Mouse (Mus musculus) right cerebral cortex, postnatal 36 days (tissue): ENCODE measurements around the gene Hivep3.

ENCODE experiments used
- DNase-seq, 2 experiments: peaks; one replicate each; pipeline ENCODE4 v3.0.0; 2022; ENCODE audit warnings: low spot score in 2 of 2, mixed read lengths in 1 of 2

The Hivep3 gene

DNA sequence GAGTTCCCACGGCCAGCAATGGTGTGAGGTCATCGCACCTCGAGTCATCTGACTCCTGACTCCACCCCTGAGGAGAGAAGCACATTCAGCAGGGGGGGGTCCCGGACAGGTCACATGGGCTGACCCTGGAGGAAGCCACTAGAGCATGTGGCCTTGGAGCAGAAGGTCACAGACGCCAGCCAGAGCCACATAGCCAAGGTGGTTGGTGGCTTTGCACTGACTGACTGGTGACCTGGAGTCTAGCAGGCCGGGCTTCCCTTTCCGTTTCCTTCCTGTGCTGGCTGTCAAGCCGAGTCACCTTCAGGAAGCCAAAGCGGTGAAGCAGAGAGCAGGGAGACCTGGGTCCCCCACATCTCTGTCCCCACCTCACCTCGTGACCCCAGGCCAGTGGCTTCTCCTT is 278.2 kb downstream of the Hivep3 start:
- no peak for DNase-seq

DNA sequence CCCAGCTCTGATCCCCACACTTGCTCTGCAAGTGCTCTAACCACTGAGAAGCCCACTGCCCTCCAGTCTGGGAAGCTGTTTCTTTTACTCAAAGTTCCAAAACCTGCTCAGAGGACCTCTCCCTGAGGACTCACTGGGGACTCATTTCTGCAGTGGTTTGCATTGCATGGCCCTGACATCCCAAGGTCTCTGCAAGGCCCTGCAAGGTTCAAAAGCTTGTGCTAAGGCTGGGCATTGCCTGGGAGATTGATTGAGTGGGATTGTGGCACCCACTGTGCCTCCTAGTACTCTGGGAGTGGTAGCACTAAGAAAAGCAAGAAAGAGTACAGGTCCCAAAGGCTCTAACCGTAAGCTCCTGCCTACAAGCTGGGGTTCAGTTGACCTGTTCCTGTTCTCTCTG is 279.3 kb downstream of the Hivep3 start:
- no peak for DNase-seq

DNA sequence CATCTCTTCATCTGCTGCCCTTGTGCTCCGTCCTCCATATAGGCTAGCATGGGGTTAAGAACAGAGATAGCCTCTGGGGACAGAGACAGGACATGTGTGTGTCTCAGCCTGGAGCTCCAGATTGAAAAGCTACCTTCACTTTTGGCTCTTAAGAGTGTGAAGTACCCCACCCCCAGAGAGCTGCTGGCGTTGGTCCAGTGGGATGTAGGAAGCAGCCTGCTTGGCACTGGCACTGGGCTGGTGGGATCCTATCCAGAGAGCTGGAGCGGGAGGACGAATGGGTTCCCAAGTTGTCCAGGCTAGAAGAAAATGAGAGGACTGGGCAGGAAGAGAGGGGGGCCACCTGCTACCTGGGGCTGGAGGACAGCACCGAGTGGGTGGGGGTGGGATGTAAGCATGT is 284.8 kb downstream of the Hivep3 start:
- no peak for DNase-seq

DNA sequence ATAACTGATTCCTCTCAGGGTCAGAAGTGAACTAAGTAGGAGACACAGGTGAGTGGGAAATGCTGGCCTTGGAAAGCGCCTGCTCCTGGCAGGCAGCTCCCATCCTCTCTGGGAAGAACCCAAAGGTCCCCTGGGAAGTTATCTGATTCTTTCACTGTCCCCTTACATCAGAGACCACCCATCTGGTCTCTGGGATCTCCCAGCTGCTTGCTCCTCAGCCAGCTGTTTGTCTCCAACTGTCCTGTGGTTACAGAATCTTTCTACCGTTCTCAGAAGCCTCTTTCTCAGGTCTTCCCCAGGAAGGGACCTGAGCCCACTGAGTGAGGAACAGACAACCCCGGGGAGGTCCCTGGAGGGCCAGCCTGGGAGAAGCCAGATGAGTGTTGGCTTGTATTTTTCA is 288.8 kb downstream of the Hivep3 start:
- no peak for DNase-seq

GRCm38 (mm10) chr4:120023221-120023840 is 289.7 kb downstream of the Hivep3 start:
- DNase-seq, result no peak

DNA sequence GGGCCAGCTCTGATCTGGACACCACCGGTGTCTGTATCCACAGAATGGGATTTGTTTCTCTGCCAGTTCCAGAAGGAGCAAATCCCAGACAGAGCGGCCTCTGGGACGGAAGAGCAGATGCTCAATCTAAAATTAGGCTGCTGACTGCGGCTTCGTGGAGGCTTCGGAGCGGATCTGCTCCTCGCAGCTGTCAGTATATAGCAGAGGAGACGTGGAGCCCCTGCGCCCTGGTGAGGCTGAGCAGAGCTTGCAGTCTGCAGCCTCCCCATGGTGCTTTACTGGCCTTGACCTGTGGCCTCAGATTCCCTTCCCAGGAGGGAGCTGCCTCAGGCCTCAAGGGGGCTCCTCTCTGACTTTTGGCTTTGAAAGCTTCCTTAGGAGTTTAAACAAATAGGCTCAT is 290.5 kb downstream of the Hivep3 start:
- DNase-seq, result peak; percentile 71 to 80

- DNase-seq, result no peak
Observed at GRCm38 (mm10) chr4:120027671-120028070, 294.1 kb downstream of the Hivep3 start.

GRCm38 (mm10) chr4:120029937-120030336 is 296.4 kb downstream of the Hivep3 start:
- DNase-seq, result no peak

DNA sequence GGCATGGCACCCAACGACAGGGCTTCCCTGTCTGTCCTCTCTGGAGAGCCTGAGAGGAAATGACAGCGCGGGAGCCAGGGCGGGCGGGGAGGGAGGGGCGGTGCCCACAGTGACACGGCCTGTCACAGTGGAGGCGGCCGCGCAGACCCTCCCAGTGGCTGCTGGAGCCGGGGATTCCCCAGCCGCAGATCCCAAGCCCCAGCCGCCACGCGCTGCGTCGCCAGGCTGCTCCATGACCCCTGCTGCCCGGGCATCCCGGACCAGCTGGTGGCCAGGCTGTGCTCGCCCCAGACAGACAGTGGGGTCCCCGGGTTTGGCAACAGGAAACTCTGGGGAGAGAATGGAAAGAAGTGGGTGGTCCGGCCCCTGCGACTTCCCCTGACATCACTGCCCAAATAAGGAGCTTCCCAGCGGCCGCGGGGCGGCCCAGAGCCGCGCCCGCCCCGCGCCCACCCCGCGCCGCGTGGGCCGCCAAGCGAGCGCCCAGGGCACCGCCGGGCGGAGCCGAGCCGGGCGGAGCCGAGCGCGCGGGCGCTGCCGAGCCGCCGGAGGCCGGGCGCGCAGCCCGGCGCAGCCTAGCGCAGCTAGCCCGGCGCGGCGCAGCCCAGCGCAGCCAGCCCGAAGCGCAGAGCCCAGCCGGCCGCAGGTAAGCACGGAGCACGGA is 298.9 kb downstream of the Hivep3 start:
- DNase-seq, result peak; percentile 43 to 50

GRCm38 (mm10) chr4:120032984-120033355 is 299.4 kb downstream of the Hivep3 start:
- DNase-seq, result peak in 1 of 2 experiments; percentile 43

DNA sequence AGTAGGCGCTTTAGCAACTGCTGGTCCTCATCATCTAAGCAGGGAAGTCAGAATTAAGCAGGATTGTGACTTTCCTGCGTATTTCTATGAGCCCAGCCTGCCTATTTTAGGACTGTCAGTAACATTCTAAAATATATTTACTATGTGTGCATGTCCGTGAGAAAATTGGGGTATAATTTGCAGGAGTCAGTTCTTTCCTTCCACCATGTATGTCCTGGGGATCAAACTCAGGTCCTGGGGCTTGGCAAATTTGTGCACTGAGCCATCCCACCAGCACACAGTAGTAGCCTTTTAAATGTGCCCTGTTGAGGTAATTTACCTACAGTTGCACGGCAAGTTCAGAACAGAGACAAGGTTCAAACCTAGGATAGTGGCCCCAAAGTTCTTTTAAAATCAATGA is 302.7 kb downstream of the Hivep3 start:
- no peak for DNase-seq

DNA sequence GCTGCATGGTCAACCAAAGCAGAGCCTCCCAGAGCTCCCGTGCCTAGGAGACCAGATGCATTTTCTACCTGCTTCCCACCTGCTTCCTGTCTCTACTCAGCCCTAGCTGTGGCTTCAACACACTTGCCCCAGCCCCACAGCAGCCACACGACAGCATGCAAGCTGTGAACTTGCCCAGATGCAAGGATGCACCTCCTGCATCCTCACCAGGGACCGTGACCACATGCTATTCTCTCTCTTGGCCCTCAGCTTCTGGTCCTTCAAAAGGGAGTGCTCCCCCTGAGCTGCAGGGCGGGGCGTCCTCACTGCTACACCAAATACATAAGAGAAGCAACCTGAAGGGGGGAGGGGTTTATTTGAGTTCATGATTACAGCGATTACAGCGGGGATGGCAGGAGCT is 303.4 kb downstream of the Hivep3 start:
- DNase-seq, result no peak

- DNase-seq, result no peak
Observed at GRCm38 (mm10) chr4:120041520-120041919, 307.9 kb downstream of the Hivep3 start.

DNA sequence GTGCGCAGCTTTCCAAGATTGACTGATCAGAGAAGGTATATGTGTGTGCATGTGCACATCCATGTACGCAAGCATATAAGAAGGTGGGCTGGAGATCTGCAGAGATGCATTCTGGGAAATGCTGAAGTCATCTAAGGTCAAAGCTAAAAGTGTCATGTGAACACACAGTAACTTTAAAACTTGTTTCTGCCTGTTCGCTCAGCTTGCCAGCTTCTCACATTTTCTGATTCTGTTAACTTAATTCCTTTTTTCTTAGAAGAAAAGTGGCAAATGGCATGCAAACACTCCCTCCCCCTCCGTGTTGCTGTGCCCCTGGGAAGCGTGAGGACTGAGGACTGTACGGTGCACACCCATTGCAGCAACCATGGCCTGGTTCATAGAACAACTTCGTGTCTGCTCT is 308.9 kb downstream of the Hivep3 start:
- no peak for DNase-seq

- no peak for DNase-seq
Observed at GRCm38 (mm10) chr4:120044612-120045011, 311.0 kb downstream of the Hivep3 start.

DNA sequence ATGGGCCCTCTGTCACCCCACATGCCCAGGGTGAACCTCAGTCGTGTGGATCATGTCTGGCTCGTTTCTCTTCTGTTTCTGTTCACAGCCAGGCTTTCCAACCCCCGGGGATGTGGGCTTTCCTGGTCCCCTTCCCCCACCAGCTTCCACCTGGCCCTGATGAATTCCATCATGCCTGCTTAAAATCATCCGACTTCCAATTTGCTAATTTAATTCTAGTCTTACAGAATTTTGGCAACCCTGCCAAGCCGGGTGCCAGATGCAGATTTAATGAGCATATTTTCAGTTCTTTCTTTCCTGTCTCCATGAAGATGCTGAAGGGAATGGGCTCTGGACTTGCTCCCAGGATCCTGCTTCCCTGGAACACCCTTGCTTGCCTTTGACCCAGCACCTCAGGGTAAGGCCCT is 311.6 kb downstream of the Hivep3 start:
- peak; percentile 73 to 84 for DNase-seq

- no peak for DNase-seq
Observed at GRCm38 (mm10) chr4:120045871-120046270, 312.3 kb downstream of the Hivep3 start.

DNA sequence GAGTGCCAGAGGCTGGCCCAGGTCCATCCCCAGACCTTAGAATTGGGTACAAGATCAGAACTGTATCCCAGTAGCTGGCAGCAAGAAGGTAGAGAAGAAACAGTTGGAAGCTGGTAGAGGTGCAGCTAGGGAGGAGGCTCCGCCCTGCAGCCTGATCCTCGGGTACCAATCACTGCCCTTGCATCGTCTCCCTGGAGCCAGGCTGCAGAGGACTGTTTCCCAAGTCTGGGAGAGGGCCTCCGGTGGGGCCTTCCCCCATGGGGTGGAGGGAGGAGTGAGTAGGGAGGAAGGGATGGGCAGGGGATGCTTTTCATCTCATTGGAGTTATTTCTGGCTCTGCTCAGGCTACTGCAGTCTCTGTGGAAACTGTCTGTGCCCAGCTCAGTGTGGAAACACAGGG is 313.5 kb downstream of the Hivep3 start:
- no peak for DNase-seq

- no peak for DNase-seq
Observed at GRCm38 (mm10) chr4:120048274-120048673, 314.7 kb downstream of the Hivep3 start.

GRCm38 (mm10) chr4:120049857-120050256 is 316.3 kb downstream of the Hivep3 start:
- no peak for DNase-seq

GRCm38 (mm10) chr4:120052481-120052880 is 318.9 kb downstream of the Hivep3 start:
- DNase-seq, result no peak

DNA sequence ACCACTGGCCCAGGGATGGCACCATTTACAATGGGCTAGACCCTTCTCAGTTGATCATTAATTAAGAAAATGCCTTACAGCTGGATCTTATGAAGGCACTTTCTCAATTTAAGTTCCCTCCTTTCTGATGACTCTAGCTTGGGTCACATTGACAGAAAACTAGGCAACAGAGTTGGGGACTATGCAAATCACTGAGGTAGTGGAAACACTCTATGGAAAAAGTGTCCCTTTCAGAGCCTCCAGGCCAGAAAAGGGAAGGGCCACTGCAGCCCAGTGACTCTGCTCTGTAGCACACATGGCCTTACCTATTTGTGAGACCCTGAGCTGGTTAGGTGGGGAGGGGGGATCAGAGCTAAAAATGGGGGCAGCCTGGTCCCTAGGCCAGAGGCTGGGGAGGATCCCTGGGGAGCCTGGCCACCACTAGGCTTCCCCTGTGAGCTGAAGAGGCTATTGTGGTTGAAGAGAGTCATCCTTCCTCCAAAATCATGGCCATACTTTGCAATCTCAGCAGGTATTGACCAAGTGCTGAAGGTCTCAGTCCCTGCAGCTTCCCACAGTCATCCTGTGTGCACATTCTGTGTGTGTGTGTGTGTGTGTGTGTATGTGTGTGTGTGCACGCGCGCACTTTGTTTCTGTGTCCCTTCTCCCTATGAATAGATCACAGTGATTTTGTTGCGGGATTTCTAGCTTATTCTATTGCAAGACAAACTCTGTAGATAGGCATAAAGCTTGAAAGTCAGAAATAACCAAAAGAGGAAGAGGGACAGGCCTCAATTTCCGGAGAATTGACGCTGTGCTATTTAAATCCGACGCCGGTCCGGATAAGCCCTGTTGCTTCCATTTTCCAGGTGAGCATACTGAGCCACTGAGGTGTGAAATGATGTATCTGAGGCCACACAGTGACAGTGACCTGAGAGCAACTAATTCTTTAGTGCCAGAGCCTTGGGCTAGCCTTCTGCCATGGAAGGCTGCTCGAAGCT is 319.7 kb downstream of the Hivep3 start:
- DNase-seq, result no peak

DNA sequence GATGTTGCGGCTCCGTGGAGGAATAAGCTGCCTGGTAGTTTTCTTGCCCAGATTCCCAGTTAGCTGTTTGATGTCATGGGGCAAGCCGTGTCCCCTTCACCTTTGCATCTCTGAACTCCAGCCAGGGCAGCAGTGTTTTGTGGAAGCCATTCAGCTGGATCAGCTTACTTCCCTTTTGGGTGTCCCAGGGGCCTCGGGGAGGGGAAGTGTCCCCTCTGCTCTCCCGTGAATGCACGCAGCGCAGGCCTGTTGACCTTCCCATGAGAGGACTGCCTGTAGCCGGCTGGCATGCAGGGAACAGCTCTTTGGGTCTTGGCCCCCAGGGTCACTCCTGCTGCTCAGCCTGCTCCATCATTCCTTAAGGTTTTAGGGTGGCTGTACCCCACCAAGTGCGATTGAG is 320.6 kb downstream of the Hivep3 start:
- no peak for DNase-seq
